Mouse (Mus musculus) kidney, postnatal 4 days (tissue): ENCODE measurements around the gene Gm18596.

ENCODE experiments used
- DNase-seq, 2 experiments: peaks; one replicate each; pipeline ENCODE4 v3.0.0; 2021; ENCODE audit warnings: mixed read lengths in 2 of 2

Gm18596 gene

GRCm38 (mm10) chr10:77709831-77710230, 32.6 kb downstream of the Gm18596 start:
- DNase-seq = no peak

GRCm38 (mm10) chr10:77706326-77706725, 36.1 kb downstream of the Gm18596 start, which contains the start of gene Gm10272:
Gene Gm10272, plus strand, starts transcription at chr10:77706626.
- DNase-seq = no peak

GRCm38 (mm10) chr10:77697133-77697532, 45.3 kb downstream of the Gm18596 start, which contains the start of gene Gm9508:
Gene Gm9508, minus strand, starts transcription at chr10:77697233.
- no peak for DNase-seq
